Mouse (Mus musculus) testis, adult 2 months (tissue): ENCODE results near the gene Eif2ak2. TPM values are rescaled to one million over a fixed set of nuclear protein-coding genes. Genes with fewer than 3 reads are reported as not detected.

Experiments used
- H3K27ac ChIP-seq: fragments of 200-500 bp; 2 replicates; pipeline ENCODE4 v1.5.1; 2012; ENCODE audit warnings: low read depth, low read length; ENCODE audit not compliant: control insufficient read depth, insufficient read depth
- H3K27me3 ChIP-seq: fragments of 200-500 bp; 2 replicates; pipeline ENCODE4 v1.6.1; 2012; ENCODE audit warnings: mild to moderate bottlenecking, low read length, moderate library complexity; ENCODE audit not compliant: control insufficient read depth, insufficient read depth
- H3K36me3 ChIP-seq: fragments of 200-500 bp; 2 replicates; pipeline ENCODE4 v1.6.1; 2012; ENCODE audit warnings: mild to moderate bottlenecking, low read length; ENCODE audit not compliant: control insufficient read depth, insufficient read depth
- H3K4me1 ChIP-seq: fragments of 200-500 bp; 2 replicates; pipeline ENCODE4 v1.6.1; 2012; ENCODE audit warnings: low read length; ENCODE audit not compliant: control insufficient read depth, insufficient read depth
- H3K4me3 ChIP-seq: fragments of 200-500 bp; 2 replicates; pipeline ENCODE4 v1.5.1; 2012; ENCODE audit warnings: low read depth, mild to moderate bottlenecking, low read length, moderate library complexity, mixed read lengths; ENCODE audit not compliant: control insufficient read depth
- CTCF ChIP-seq: fragments of 200-500 bp; IDR thresholded peaks from 2 replicates; pipeline ENCODE4 v1.5.1; 2012; ENCODE audit warnings: low read depth, mild to moderate bottlenecking, inconsistent platforms, low read length, moderate library complexity; ENCODE audit not compliant: control insufficient read depth, insufficient read depth, insufficient replicate concordance
- POLR2A ChIP-seq: fragments of 200-500 bp; IDR thresholded peaks from 2 replicates; pipeline ENCODE4 v1.6.1; 2012; ENCODE audit warnings: low read depth, mild to moderate bottlenecking, inconsistent platforms, low read length, moderate library complexity; ENCODE audit not compliant: control insufficient read depth
- polyA plus RNA-seq: library from polyadenylated mRNA; depleted of rRNA; stranded (reverse); fragments of >200 nt; gene quantifications from 2 replicates; pipeline ENCODE4 v1.2.3, GENCODE M21; 2012

Gene Eif2ak2
- polyA plus RNA-seq, 1 experiment, result 4.1 TPM

GRCm38 (mm10) chr17:78885286-78886065, 3.1 kb upstream of the Eif2ak2 start:
- peaks cover 7% of the 10 kb centered on the region for H3K4me1 ChIP-seq
- no peak overlapping the region for H3K27ac ChIP-seq
- H3K4me3 ChIP-seq, result no peak overlapping the region
- no peaks in the 10 kb centered on the region for H3K36me3 ChIP-seq
- no peaks in the 10 kb centered on the region for H3K27me3 ChIP-seq
- TF ChIP-seq POLR2A (no peak), CTCF (no peak)

- H3K27ac ChIP-seq, result no peak overlapping the region
- TF ChIP-seq CTCF, result no peak
- no peak for TF ChIP-seq POLR2A
- no peaks in the 10 kb centered on the region for H3K27me3 ChIP-seq
- peaks cover 7% of the 10 kb centered on the region for H3K4me1 ChIP-seq
- peak overlapping the region; percentile 92 for H3K4me3 ChIP-seq
- no peaks in the 10 kb centered on the region for H3K36me3 ChIP-seq
Measured at GRCm38 (mm10) chr17:78883291-78883690, 918 bp upstream of the Eif2ak2 start.

GRCm38 (mm10) chr17:78881878-78882304, 482 bp downstream of the Eif2ak2 start:
- H3K4me3 ChIP-seq, result peak overlapping the region; percentile 92
- peak overlapping the region; percentile 60 for H3K27ac ChIP-seq
- no peak for TF ChIP-seq POLR2A
- no peak for TF ChIP-seq CTCF
- H3K4me1 ChIP-seq, result peaks cover 7% of the 10 kb centered on the region
- H3K27me3 ChIP-seq, result no peaks in the 10 kb centered on the region
- no peaks in the 10 kb centered on the region for H3K36me3 ChIP-seq

- Histone ChIP-seq H3K4me3 (no peak overlapping the region), H3K27ac (no peak overlapping the region), H3K27me3 (no peaks in the 10 kb centered on the region), H3K4me1 (peaks cover 4% of the 10 kb centered on the region), H3K36me3 (no peaks in the 10 kb centered on the region)
- no peak for TF ChIP-seq POLR2A
- TF ChIP-seq CTCF, result no peak
Measured at GRCm38 (mm10) chr17:78873886-78874285, 8.5 kb downstream of the Eif2ak2 start.

GRCm38 (mm10) chr17:78856243-78856642, 26.1 kb downstream of the Eif2ak2 start:
- TF ChIP-seq CTCF (no peak), POLR2A (no peak)
- no peak overlapping the region for H3K4me3 ChIP-seq
- no peak overlapping the region for H3K27ac ChIP-seq
- H3K27me3 ChIP-seq, result no peaks in the 10 kb centered on the region
- no peaks in the 10 kb centered on the region for H3K4me1 ChIP-seq
- H3K36me3 ChIP-seq, result no peaks in the 10 kb centered on the region

GRCm38 (mm10) chr17:78842271-78842928, 40.0 kb downstream of the Eif2ak2 start:
- TF ChIP-seq POLR2A (no peak), CTCF (no peak)
- no peak overlapping the region for H3K27ac ChIP-seq
- H3K4me3 ChIP-seq, result no peak overlapping the region
- H3K4me1 ChIP-seq, result no peaks in the 10 kb centered on the region
- H3K36me3 ChIP-seq, result peaks cover 3% of the 10 kb centered on the region; the same call in 1 of the 2 replicates
- H3K27me3 ChIP-seq, result no peaks in the 10 kb centered on the region

GRCm38 (mm10) chr17:78836056-78836455, 46.3 kb downstream of the Eif2ak2 start:
- TF ChIP-seq CTCF, result no peak
- no peak for TF ChIP-seq POLR2A
- H3K36me3 ChIP-seq, result peaks cover 2% of the 10 kb centered on the region; the same call in 1 of the 2 replicates
- peaks cover 2% of the 10 kb centered on the region; the same call in 1 of the 2 replicates for H3K4me1 ChIP-seq
- H3K4me3 ChIP-seq, result peak overlapping the region; percentile 97
- peak overlapping the region; percentile 79 for H3K27ac ChIP-seq
- H3K27me3 ChIP-seq, result no peaks in the 10 kb centered on the region
